Mouse (Mus musculus): ENCODE data around the gene Lelp1. TPM values are rescaled to one million over a fixed set of nuclear protein-coding genes. Genes with fewer than 3 reads are reported as not detected.

The Lelp1 gene
- polyA plus RNA-seq, 1 experiment = not detected

DNA sequence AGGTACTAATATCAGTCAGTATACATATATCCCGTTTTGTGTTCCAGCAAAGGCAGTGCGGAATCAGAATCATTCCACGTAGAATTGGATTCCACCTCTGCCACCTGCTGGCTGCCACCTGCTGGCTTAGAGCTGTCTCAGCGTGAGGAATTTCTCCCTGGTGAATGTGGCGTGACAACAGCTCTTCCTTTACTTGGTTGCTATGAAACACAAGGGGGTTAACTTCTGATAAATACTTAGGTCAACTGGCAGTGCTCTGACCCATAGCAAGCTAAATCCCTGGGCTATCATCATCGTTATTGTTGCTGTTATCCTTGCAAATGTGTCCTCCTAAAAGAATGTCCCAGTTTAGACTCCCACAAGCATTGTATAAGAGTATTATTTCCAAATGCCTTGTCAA, 36.0 kb downstream of the Lelp1 start:
- peak; percentile 53 for DNase-seq (ENCODE audit: low read depth)
- TF ChIP-seq POLR2A (IDR thresholded peaks at IDR 0.05; ENCODE audit: borderline replicate concordance, extremely low read depth, insufficient read depth, insufficient read length, poor library complexity, severe bottlenecking) (no peak), CTCF (IDR thresholded peaks at IDR 0.05; ENCODE audit: borderline replicate concordance, extremely low read depth, insufficient read depth, insufficient read length) (peak; percentile 62; the same call in 1 of the 2 replicates)

Other genes starting within 250 kb of the Lelp1 start
- gene Pglyrp3, start 128.2 kb downstream of the Lelp1 start, polyA plus RNA-seq (2012; rRNA removed) = 0.10 TPM in 1 of 2 replicates, not detected in the other
- gene Lor, start 59.6 kb downstream of the Lelp1 start, polyA plus RNA-seq (2012; rRNA removed) = 5.8 and 7.6 TPM in 2 replicates
- gene Prr9, start 18.8 kb downstream of the Lelp1 start, polyA plus RNA-seq (2012; rRNA removed) = not detected in 2 replicates
- gene Sprr2a1, start 73.1 kb upstream of the Lelp1 start, polyA plus RNA-seq (2012; rRNA removed) = 0.03 and 0.05 TPM in 2 replicates
- gene Sprr2a2, start 73.2 kb upstream of the Lelp1 start, polyA plus RNA-seq (2012; rRNA removed) = 4.0 and 5.0 TPM in 2 replicates
- 0.14 and 0.23 TPM in 2 replicates for gene Sprr2a3, start 142.7 kb upstream of the Lelp1 start, polyA plus RNA-seq (2012; rRNA removed)
- gene Sprr2b, start 173.9 kb upstream of the Lelp1 start, polyA plus RNA-seq (2012; rRNA removed) = 0.26 TPM in 1 of 2 replicates, not detected in the other
- not detected in 2 replicates for gene Sprr2d, start 196.4 kb upstream of the Lelp1 start, polyA plus RNA-seq (2012; rRNA removed)
- gene Sprr2e, start 209.4 kb upstream of the Lelp1 start, polyA plus RNA-seq (2012; rRNA removed) = not detected in 2 replicates
- not detected in 2 replicates for gene Sprr2f, start 222.4 kb upstream of the Lelp1 start, polyA plus RNA-seq (2012; rRNA removed)
- gene Sprr2h, start 242.9 kb upstream of the Lelp1 start, polyA plus RNA-seq (2012; rRNA removed) = not detected in 2 replicates